Mouse (Mus musculus): ENCODE results near the gene Unc5b. TPM values are rescaled to one million over a fixed set of nuclear protein-coding genes. Genes with fewer than 3 reads are reported as not detected.

The Unc5b gene
- polyA plus RNA-seq, 1 experiment from 2014 or later = 15.6 TPM

- ATAC-seq (replicated peaks; ENCODE audit: insufficient number of reproducible peaks, low FRiP score, low TSS enrichment) = no peak
- no peaks in the 10 kb centered on the region for H3K36me3 ChIP-seq (ENCODE audit: control insufficient read depth, insufficient read depth, low read length)
- peak overlapping the region; percentile 59; the same call in 1 of the 2 replicates for H3K4me2 ChIP-seq
- H3K27ac ChIP-seq (ENCODE audit: low read depth, low read length) = peak overlapping the region; percentile 100
- H3K4me1 ChIP-seq (ENCODE audit: control insufficient read depth, insufficient read depth, low read length) = peaks cover 96% of the 10 kb centered on the region
- no peaks in the 10 kb centered on the region for H3K9me3 ChIP-seq (replicated peaks; ENCODE audit: control insufficient read depth, low read length)
- 71% methylated on average over 6 of the region's 6 CpGs for WGBS (ENCODE audit: insufficient replicate concordance)
- peak overlapping the region; percentile 56 for H3K9ac ChIP-seq (ENCODE audit: low read depth, low read length)
- H3K27me3 ChIP-seq (ENCODE audit: control insufficient read depth, insufficient read depth, low read length) = no peaks in the 10 kb centered on the region
- no peak overlapping the region for H3K4me3 ChIP-seq (ENCODE audit: low read depth, low read length)
Measured at GRCm38 (mm10) chr10:60817868-60818267, 13.5 kb downstream of the Unc5b start.

- 11% methylated on average over 14 of the region's 14 CpGs for WGBS (ENCODE audit: insufficient replicate concordance)
- Histone ChIP-seq H3K4me1 (ENCODE audit: control insufficient read depth, insufficient read depth, low read length) (peaks cover 96% of the 10 kb centered on the region), H3K4me3 (ENCODE audit: low read depth, low read length) (no peak overlapping the region), H3K4me2 (peak overlapping the region; percentile 59), H3K36me3 (ENCODE audit: control insufficient read depth, insufficient read depth, low read length) (no peaks in the 10 kb centered on the region), H3K27me3 (ENCODE audit: control insufficient read depth, insufficient read depth, low read length) (no peaks in the 10 kb centered on the region), H3K9me3 (replicated peaks; ENCODE audit: control insufficient read depth, low read length) (no peaks in the 10 kb centered on the region), H3K27ac (ENCODE audit: low read depth, low read length) (peak overlapping the region; percentile 100), H3K9ac (ENCODE audit: low read depth, low read length) (peak overlapping the region; percentile 56)
- ATAC-seq (replicated peaks; ENCODE audit: insufficient number of reproducible peaks, low FRiP score, low TSS enrichment) = no peak
Measured at GRCm38 (mm10) chr10:60816872-60817648, 14.3 kb downstream of the Unc5b start.

DNA sequence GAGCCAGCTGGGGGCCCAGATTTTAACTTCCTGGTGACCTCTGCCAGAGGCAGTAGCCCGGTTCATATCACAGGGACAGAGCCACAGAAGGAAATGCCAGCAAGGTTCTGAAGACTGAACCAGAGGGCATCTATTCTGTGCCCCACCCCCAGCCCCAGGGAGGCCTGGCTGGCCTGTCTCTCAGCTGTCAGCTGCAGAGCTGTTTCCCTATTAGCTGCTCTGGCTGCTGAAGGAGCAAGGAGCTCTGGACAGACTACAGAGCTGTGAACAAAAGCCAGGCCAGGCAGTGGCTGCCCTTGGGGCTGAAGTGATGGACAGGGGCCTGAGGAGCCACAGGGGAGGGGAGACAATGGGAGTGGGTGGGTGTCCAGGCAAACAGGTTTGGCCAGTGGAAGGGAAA lies 15.5 kb downstream of the Unc5b start:
- WGBS (ENCODE audit: insufficient replicate concordance) = 0% methylated on average over 1 of the region's 1 CpGs
- ATAC-seq (replicated peaks; ENCODE audit: insufficient number of reproducible peaks, low FRiP score, low TSS enrichment) = no peak
- H3K4me2 ChIP-seq = peak overlapping the region; percentile 59
- H3K27me3 ChIP-seq (ENCODE audit: control insufficient read depth, insufficient read depth, low read length) = no peaks in the 10 kb centered on the region
- no peaks in the 10 kb centered on the region for H3K9me3 ChIP-seq (replicated peaks; ENCODE audit: control insufficient read depth, low read length)
- H3K4me3 ChIP-seq (ENCODE audit: low read depth, low read length) = no peak overlapping the region
- H3K27ac ChIP-seq (ENCODE audit: low read depth, low read length) = peak overlapping the region; percentile 100
- H3K4me1 ChIP-seq (ENCODE audit: control insufficient read depth, insufficient read depth, low read length) = peaks cover 100% of the 10 kb centered on the region
- H3K9ac ChIP-seq (ENCODE audit: low read depth, low read length) = peak overlapping the region; percentile 79
- no peaks in the 10 kb centered on the region for H3K36me3 ChIP-seq (ENCODE audit: control insufficient read depth, insufficient read depth, low read length)

DNA sequence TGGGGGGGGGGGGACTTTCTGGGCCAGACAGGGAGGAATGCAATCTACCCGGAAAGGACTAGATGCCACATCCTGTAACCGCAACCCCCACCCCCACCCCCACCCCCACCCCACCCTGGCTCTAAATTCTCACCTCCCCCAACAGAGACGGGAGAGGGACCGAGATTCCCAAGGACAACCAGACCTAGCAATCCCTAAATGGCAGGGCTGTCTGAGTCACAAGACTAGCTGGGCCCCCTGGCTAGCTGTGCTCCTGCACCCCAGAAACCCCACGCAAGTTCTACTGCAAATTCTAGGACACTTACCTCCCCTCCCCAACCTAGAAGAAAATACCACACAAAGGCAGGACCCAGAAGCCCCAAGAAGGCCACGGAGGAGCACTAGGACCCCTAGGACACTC lies 16.3 kb downstream of the Unc5b start:
- Histone ChIP-seq H3K9me3 (replicated peaks; ENCODE audit: control insufficient read depth, low read length) (no peaks in the 10 kb centered on the region), H3K36me3 (ENCODE audit: control insufficient read depth, insufficient read depth, low read length) (no peaks in the 10 kb centered on the region), H3K4me2 (peak overlapping the region; percentile 59), H3K27me3 (ENCODE audit: control insufficient read depth, insufficient read depth, low read length) (no peaks in the 10 kb centered on the region), H3K27ac (ENCODE audit: low read depth, low read length) (peak overlapping the region; percentile 100), H3K4me1 (ENCODE audit: control insufficient read depth, insufficient read depth, low read length) (peaks cover 98% of the 10 kb centered on the region), H3K9ac (ENCODE audit: low read depth, low read length) (peak overlapping the region; percentile 79), H3K4me3 (ENCODE audit: low read depth, low read length) (peak overlapping the region; percentile 18; the same call in 1 of the 2 replicates)
- WGBS (ENCODE audit: insufficient replicate concordance) = 1% methylated on average over 6 of the region's 6 CpGs
- ATAC-seq (replicated peaks; ENCODE audit: insufficient number of reproducible peaks, low FRiP score, low TSS enrichment) = no peak

- ATAC-seq (replicated peaks; ENCODE audit: insufficient number of reproducible peaks, low FRiP score, low TSS enrichment) = peak; percentile 69
- no peaks in the 10 kb centered on the region for H3K36me3 ChIP-seq (ENCODE audit: control insufficient read depth, insufficient read depth, low read length)
- no peaks in the 10 kb centered on the region for H3K9me3 ChIP-seq (replicated peaks; ENCODE audit: control insufficient read depth, low read length)
- peak overlapping the region; percentile 1; the same call in 1 of the 2 replicates for H3K4me3 ChIP-seq (ENCODE audit: low read depth, low read length)
- WGBS (ENCODE audit: insufficient replicate concordance) = under 1% methylated on average over 10 of the region's 10 CpGs
- peak overlapping the region; percentile 79 for H3K9ac ChIP-seq (ENCODE audit: low read depth, low read length)
- no peaks in the 10 kb centered on the region for H3K27me3 ChIP-seq (ENCODE audit: control insufficient read depth, insufficient read depth, low read length)
- peaks cover 98% of the 10 kb centered on the region for H3K4me1 ChIP-seq (ENCODE audit: control insufficient read depth, insufficient read depth, low read length)
- peak overlapping the region; percentile 59 for H3K4me2 ChIP-seq
- H3K27ac ChIP-seq (ENCODE audit: low read depth, low read length) = peak overlapping the region; percentile 100
Measured at GRCm38 (mm10) chr10:60814444-60815057, 16.8 kb downstream of the Unc5b start.

- no peaks in the 10 kb centered on the region for H3K27me3 ChIP-seq (ENCODE audit: control insufficient read depth, insufficient read depth, low read length)
- H3K9me3 ChIP-seq (replicated peaks; ENCODE audit: control insufficient read depth, low read length) = no peaks in the 10 kb centered on the region
- H3K4me3 ChIP-seq (ENCODE audit: low read depth, low read length) = no peak overlapping the region
- H3K36me3 ChIP-seq (ENCODE audit: control insufficient read depth, insufficient read depth, low read length) = no peaks in the 10 kb centered on the region
- H3K4me2 ChIP-seq = peak overlapping the region; percentile 59
- peaks cover 98% of the 10 kb centered on the region for H3K4me1 ChIP-seq (ENCODE audit: control insufficient read depth, insufficient read depth, low read length)
- H3K9ac ChIP-seq (ENCODE audit: low read depth, low read length) = peak overlapping the region; percentile 70
- H3K27ac ChIP-seq (ENCODE audit: low read depth, low read length) = peak overlapping the region; percentile 100
- no peak for ATAC-seq (replicated peaks; ENCODE audit: insufficient number of reproducible peaks, low FRiP score, low TSS enrichment)
- WGBS (ENCODE audit: insufficient replicate concordance) = under 1% methylated on average over 8 of the region's 8 CpGs
Measured at GRCm38 (mm10) chr10:60813606-60814005, 17.8 kb downstream of the Unc5b start.

DNA sequence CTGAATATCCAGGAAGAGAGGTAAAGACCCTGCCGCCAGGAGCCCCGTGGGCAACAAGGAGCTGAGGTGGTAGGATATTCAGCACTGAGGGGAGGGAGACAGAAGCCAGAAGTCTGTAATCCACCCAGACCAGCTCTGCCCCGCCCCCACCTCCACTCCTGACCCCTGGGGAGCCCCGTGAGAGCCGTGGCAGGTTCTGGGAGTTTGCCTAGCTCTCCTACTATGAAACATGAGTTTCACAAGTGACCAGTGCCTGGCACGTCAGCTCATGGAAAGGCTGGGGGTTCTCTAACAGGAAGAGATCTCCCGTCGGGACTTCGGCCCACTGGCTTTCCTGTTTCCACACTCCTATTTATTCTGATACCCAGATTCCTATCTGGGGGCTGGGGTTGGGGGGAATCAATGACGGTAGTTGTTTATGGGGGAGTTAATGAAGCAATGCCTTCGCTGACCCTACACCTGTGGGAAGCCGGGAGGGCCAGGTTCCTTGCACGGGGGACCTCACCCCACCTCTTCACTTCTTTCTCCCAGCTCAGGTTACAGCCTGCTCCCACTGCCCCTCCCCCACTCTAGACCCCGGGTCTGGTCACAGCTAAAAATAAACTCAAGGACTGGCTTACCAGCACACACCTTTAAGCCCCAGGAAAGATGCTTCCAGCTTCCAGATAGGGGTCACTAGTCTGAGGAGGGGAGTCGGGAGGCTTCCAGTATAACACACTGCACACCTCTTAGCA lies 19.4 kb downstream of the Unc5b start:
- 5% methylated on average over 15 of the region's 15 CpGs for WGBS (ENCODE audit: insufficient replicate concordance)
- Histone ChIP-seq H3K27ac (ENCODE audit: low read depth, low read length) (peak overlapping the region; percentile 100), H3K9ac (ENCODE audit: low read depth, low read length) (peak overlapping the region; percentile 68), H3K27me3 (ENCODE audit: control insufficient read depth, insufficient read depth, low read length) (no peaks in the 10 kb centered on the region), H3K9me3 (replicated peaks; ENCODE audit: control insufficient read depth, low read length) (no peaks in the 10 kb centered on the region), H3K4me1 (ENCODE audit: control insufficient read depth, insufficient read depth, low read length) (peaks cover 98% of the 10 kb centered on the region), H3K4me2 (peak overlapping the region; percentile 61), H3K4me3 (ENCODE audit: low read depth, low read length) (peak overlapping the region; percentile 4; the same call in 1 of the 2 replicates), H3K36me3 (ENCODE audit: control insufficient read depth, insufficient read depth, low read length) (no peaks in the 10 kb centered on the region)
- no peak for ATAC-seq (replicated peaks; ENCODE audit: insufficient number of reproducible peaks, low FRiP score, low TSS enrichment)

- Histone ChIP-seq H3K9me3 (replicated peaks; ENCODE audit: control insufficient read depth, low read length) (no peaks in the 10 kb centered on the region), H3K4me1 (ENCODE audit: control insufficient read depth, insufficient read depth, low read length) (peaks cover 98% of the 10 kb centered on the region), H3K4me3 (ENCODE audit: low read depth, low read length) (no peak overlapping the region), H3K4me2 (peak overlapping the region; percentile 12), H3K36me3 (ENCODE audit: control insufficient read depth, insufficient read depth, low read length) (no peaks in the 10 kb centered on the region), H3K27ac (ENCODE audit: low read depth, low read length) (peak overlapping the region; percentile 87), H3K9ac (ENCODE audit: low read depth, low read length) (0 out of 2 replicates have a peak overlapping the region, but pooled peaks have one; percentile 56), H3K27me3 (ENCODE audit: control insufficient read depth, insufficient read depth, low read length) (no peaks in the 10 kb centered on the region)
- no peak; the same call in 1 of the 2 replicates for ATAC-seq (replicated peaks; ENCODE audit: insufficient number of reproducible peaks, low FRiP score, low TSS enrichment)
- whole genome bisulfite sequencing (ENCODE audit: insufficient replicate concordance) = 37% methylated on average over 6 of the region's 6 CpGs
Measured at GRCm38 (mm10) chr10:60808447-60808846, 22.9 kb downstream of the Unc5b start.

Measured in heart, embryonic 11.5 days (tissue).